Mouse (Mus musculus) gastrocnemius, postnatal 10 days (tissue): Measurements from ENCODE around the gene Defb33. TPM values are rescaled to one million over a fixed set of nuclear protein-coding genes. Genes with fewer than 3 reads are reported as not detected.

Source experiments
- DNase-seq: peaks from one replicate; pipeline ENCODE4 v3.0.0; 2021; ENCODE audit warnings: mixed read lengths
- long read RNA-seq, 2 experiments: library from polyadenylated mRNA; stranded (forward); transcript quantifications; one replicate each; pipeline ENCODE4 v2.0.0; 2021
- total RNA-seq, 2 experiments: library from RNA; stranded (reverse); gene quantifications; 2 replicates each; pipeline ENCODE4 v1.2.3; 2021

The Defb33 gene
- not detected for total RNA-seq
- long read RNA-seq, experiment 1: 0 reads
- long read RNA-seq, experiment 2: 0 reads

GRCm38 (mm10) chr8:20892369-20892768 lies at the start of gene Defb33:
Gene Defb33 (plus strand): TSS chr8:20892669.
- DNase-seq: no peak

- no peak for DNase-seq
These were observed 17.9 kb upstream of the Defb33 start for GRCm38 (mm10) chr8:20874608-20875007.

GRCm38 (mm10) chr8:20902527-20902926 lies 10.1 kb downstream of the Defb33 start, which contains the start of gene Gm15056:
Gene Gm15056 (minus strand): TSS chr8:20902627.
- DNase-seq: no peak

GRCm38 (mm10) chr8:20907119-20907518 lies 14.7 kb downstream of the Defb33 start:
- no peak for DNase-seq

- no peak for DNase-seq
These were observed 15.8 kb downstream of the Defb33 start for GRCm38 (mm10) chr8:20908256-20908655.

GRCm38 (mm10) chr8:20912288-20912687 lies 19.8 kb downstream of the Defb33 start:
- DNase-seq: no peak

- DNase-seq: no peak
These were observed 29.5 kb downstream of the Defb33 start, which contains the start of gene Gm6040 for GRCm38 (mm10) chr8:20921971-20922370. Gene Gm6040 (minus strand): TSS chr8:20922071.

- no peak for DNase-seq
These were observed 52.1 kb downstream of the Defb33 start, which contains the start of gene AY761185 for GRCm38 (mm10) chr8:20944610-20945009. Gene AY761185 (minus strand): TSS chr8:20944710.

Other genes with a start within 250 kb of the Defb33 start
- not detected for gene Gm15056, start 10.0 kb downstream of the Defb33 start, total RNA-seq
- gene Gm6040, start 29.4 kb downstream of the Defb33 start, total RNA-seq: not detected
- gene AY761185, start 52.0 kb downstream of the Defb33 start, total RNA-seq: not detected
- gene Defa21, start 132.9 kb downstream of the Defb33 start, total RNA-seq: not detected
- gene Defa23, start 162.4 kb downstream of the Defb33 start, total RNA-seq: not detected
- gene Defa35, start 172.4 kb downstream of the Defb33 start, total RNA-seq: not detected
- gene Defa25, start 191.8 kb downstream of the Defb33 start, total RNA-seq: not detected
- gene Gm14851, start 203.4 kb downstream of the Defb33 start, total RNA-seq: not detected
- not detected for gene Defa30, start 242.0 kb downstream of the Defb33 start, total RNA-seq